Mouse (Mus musculus): ENCODE data around the gene Trappc5. TPM values are rescaled to one million over a fixed set of nuclear protein-coding genes. Genes with fewer than 3 reads are reported as not detected.

Trappc5 gene
- polyA plus RNA-seq, 1 experiment from 2014 or later: 41.4 TPM

GRCm38 (mm10) chr8:3684530-3684929 lies 8.4 kb downstream of the Trappc5 start:
- H3K27ac ChIP-seq (ENCODE audit: low read depth, low read length): no peak overlapping the region
- H3K4me2 ChIP-seq (ENCODE audit: low read depth, low read length): no peak overlapping the region
- ATAC-seq (ENCODE audit: low read depth): peak; percentile 9; the same call in 1 of the 2 replicates

GRCm38 (mm10) chr8:3685422-3685821 lies 9.3 kb downstream of the Trappc5 start:
- no peaks in the 10 kb centered on the region for H3K27me3 ChIP-seq (ENCODE audit: control insufficient read depth, insufficient read depth, low read length)
- H3K9ac ChIP-seq (replicated peaks; ENCODE audit: low read depth, low read length): no peak overlapping the region
- H3K4me1 ChIP-seq (ENCODE audit: control insufficient read depth, insufficient read depth, low read length): no peaks in the 10 kb centered on the region
- no peaks in the 10 kb centered on the region for H3K9me3 ChIP-seq (ENCODE audit: control insufficient read depth, low read length)
- H3K4me3 ChIP-seq (ENCODE audit: low read depth, low read length): no peak overlapping the region
- no peak overlapping the region for H3K4me2 ChIP-seq (ENCODE audit: low read depth, low read length)
- H3K36me3 ChIP-seq (ENCODE audit: control insufficient read depth, insufficient read depth, low read length): no peaks in the 10 kb centered on the region
- WGBS: 69% methylated on average over 5 of the region's 5 CpGs
- no peak for ATAC-seq (ENCODE audit: low read depth)
- no peak overlapping the region for H3K27ac ChIP-seq (ENCODE audit: low read depth, low read length)

More at GRCm38 (mm10) chr8:3684530-3684929, 8.4 kb downstream of the Trappc5 start:
- H3K9me3 ChIP-seq (ENCODE audit: control insufficient read depth, low read length): no peaks in the 10 kb centered on the region
- no peaks in the 10 kb centered on the region for H3K27me3 ChIP-seq (ENCODE audit: control insufficient read depth, insufficient read depth, low read length)
- 0 out of 2 replicates have a peak, but pooled peaks cover 3% of the 10 kb centered on the region for H3K36me3 ChIP-seq (ENCODE audit: control insufficient read depth, insufficient read depth, low read length)
- H3K4me3 ChIP-seq (ENCODE audit: low read depth, low read length): no peak overlapping the region
- no peak overlapping the region for H3K9ac ChIP-seq (replicated peaks; ENCODE audit: low read depth, low read length)
- H3K4me1 ChIP-seq (ENCODE audit: control insufficient read depth, insufficient read depth, low read length): no peaks in the 10 kb centered on the region

DNA sequence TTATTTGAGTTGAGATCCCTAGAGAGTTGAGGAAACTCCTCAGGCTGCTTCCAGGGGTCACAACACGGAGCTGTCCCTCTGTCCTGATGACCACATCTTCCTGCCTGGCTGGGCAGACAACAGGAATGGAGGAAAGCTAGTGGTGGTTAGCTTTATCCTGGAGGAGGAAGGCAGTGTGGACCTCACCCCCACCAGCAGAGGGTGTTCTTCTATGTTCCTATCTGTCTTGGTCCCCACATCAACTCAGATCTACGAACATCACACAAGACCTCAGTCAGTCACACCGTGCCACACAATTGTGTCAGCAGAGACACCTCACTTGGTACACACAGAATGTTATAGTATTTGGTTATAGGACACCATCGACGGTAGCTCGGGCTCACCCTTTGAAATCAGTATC lies 11.4 kb downstream of the Trappc5 start:
- no peak overlapping the region for H3K27ac ChIP-seq (ENCODE audit: low read depth, low read length)
- no peak overlapping the region for H3K4me3 ChIP-seq (ENCODE audit: low read depth, low read length)
- H3K9me3 ChIP-seq (ENCODE audit: control insufficient read depth, low read length): no peaks in the 10 kb centered on the region
- H3K36me3 ChIP-seq (ENCODE audit: control insufficient read depth, insufficient read depth, low read length): no peaks in the 10 kb centered on the region
- H3K9ac ChIP-seq (replicated peaks; ENCODE audit: low read depth, low read length): no peak overlapping the region
- 81% methylated on average over 6 of the region's 6 CpGs for WGBS
- no peaks in the 10 kb centered on the region for H3K27me3 ChIP-seq (ENCODE audit: control insufficient read depth, insufficient read depth, low read length)
- H3K4me2 ChIP-seq (ENCODE audit: low read depth, low read length): no peak overlapping the region
- no peak for ATAC-seq (ENCODE audit: low read depth)
- no peaks in the 10 kb centered on the region for H3K4me1 ChIP-seq (ENCODE audit: control insufficient read depth, insufficient read depth, low read length)

DNA sequence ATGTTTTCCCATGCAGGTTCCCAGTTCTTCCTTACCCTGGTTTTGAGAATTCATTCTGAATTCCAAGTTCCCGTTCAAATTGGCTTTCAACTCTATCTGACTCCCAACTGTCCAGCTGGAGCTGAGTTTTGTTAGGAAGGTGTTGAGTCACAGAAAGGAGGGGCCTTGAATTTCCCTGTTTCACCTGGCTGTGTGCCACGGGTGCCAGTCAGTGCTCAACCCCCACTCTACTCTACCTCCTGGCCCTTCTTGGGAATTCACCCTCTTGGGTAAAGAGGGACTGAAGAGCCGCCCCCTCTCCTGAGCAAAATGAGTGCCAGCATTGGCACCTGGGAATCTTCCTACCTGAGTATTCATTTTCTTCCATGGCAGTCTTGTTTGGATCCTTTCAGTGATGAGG lies 14.7 kb downstream of the Trappc5 start:
- Histone ChIP-seq H3K9ac (replicated peaks; ENCODE audit: low read depth, low read length) (no peak overlapping the region), H3K4me1 (ENCODE audit: control insufficient read depth, insufficient read depth, low read length) (no peaks in the 10 kb centered on the region), H3K9me3 (ENCODE audit: control insufficient read depth, low read length) (no peaks in the 10 kb centered on the region), H3K4me3 (ENCODE audit: low read depth, low read length) (no peak overlapping the region), H3K4me2 (ENCODE audit: low read depth, low read length) (no peak overlapping the region), H3K36me3 (ENCODE audit: control insufficient read depth, insufficient read depth, low read length) (no peaks in the 10 kb centered on the region), H3K27me3 (ENCODE audit: control insufficient read depth, insufficient read depth, low read length) (no peaks in the 10 kb centered on the region), H3K27ac (ENCODE audit: low read depth, low read length) (no peak overlapping the region)
- 81% methylated on average over 3 of the region's 3 CpGs for WGBS
- ATAC-seq (ENCODE audit: low read depth): no peak

DNA sequence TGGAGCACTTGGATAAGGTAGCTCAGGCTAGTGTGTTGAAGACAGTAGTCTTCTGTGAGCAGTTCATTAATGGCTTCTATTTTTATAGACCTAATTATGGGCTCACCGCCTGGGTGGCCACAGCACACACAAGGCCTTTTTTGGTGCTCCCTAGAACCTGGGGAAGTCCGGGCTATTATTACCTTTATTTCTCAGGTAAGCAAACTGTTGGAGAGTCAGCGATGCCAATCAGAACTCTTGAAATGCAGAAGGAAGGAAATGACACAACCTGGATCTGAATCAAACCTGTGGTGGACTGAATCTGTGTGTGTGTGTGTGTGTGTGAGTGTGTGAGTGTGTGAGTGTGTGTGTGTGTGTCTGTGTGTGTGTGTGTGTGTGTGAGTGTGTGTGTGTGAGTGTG lies 18.0 kb downstream of the Trappc5 start, which contains the start of gene Fcer2a:
Fcer2a (minus strand) TSS at position 55 of the 400 bp plus-strand sequence.
- H3K9ac ChIP-seq (replicated peaks; ENCODE audit: low read depth, low read length): no peak within 1 kb of the TSS
- no peak within 1 kb of the TSS for H3K4me2 ChIP-seq (ENCODE audit: low read depth, low read length)
- H3K4me3 ChIP-seq (ENCODE audit: low read depth, low read length): no peak within 1 kb of the TSS
- no peaks in the 10 kb centered on the region for H3K36me3 ChIP-seq (ENCODE audit: control insufficient read depth, insufficient read depth, low read length)
- no peak for ATAC-seq (ENCODE audit: low read depth)
- no peaks in the 10 kb centered on the region for H3K9me3 ChIP-seq (ENCODE audit: control insufficient read depth, low read length)
- H3K4me1 ChIP-seq (ENCODE audit: control insufficient read depth, insufficient read depth, low read length): no peaks in the 10 kb centered on the region
- H3K27me3 ChIP-seq (ENCODE audit: control insufficient read depth, insufficient read depth, low read length): no peaks in the 10 kb centered on the region
- no peak within 1 kb of the TSS for H3K27ac ChIP-seq (ENCODE audit: low read depth, low read length)
- 88% methylated on average over 3 of the region's 3 CpGs for WGBS

- no peaks in the 10 kb centered on the region for H3K27me3 ChIP-seq (ENCODE audit: control insufficient read depth, insufficient read depth, low read length)
- no peak for ATAC-seq (ENCODE audit: low read depth)
- no peaks in the 10 kb centered on the region for H3K9me3 ChIP-seq (ENCODE audit: control insufficient read depth, low read length)
- H3K27ac ChIP-seq (ENCODE audit: low read depth, low read length): no peak overlapping the region
- no peak overlapping the region for H3K9ac ChIP-seq (replicated peaks; ENCODE audit: low read depth, low read length)
- H3K4me1 ChIP-seq (ENCODE audit: control insufficient read depth, insufficient read depth, low read length): no peaks in the 10 kb centered on the region
- no peak overlapping the region for H3K4me2 ChIP-seq (ENCODE audit: low read depth, low read length)
- WGBS: 91% methylated on average over 1 of the region's 1 CpGs
- no peak overlapping the region for H3K4me3 ChIP-seq (ENCODE audit: low read depth, low read length)
- no peaks in the 10 kb centered on the region for H3K36me3 ChIP-seq (ENCODE audit: control insufficient read depth, insufficient read depth, low read length)
These were observed 25.4 kb downstream of the Trappc5 start for GRCm38 (mm10) chr8:3701491-3701890.

DNA sequence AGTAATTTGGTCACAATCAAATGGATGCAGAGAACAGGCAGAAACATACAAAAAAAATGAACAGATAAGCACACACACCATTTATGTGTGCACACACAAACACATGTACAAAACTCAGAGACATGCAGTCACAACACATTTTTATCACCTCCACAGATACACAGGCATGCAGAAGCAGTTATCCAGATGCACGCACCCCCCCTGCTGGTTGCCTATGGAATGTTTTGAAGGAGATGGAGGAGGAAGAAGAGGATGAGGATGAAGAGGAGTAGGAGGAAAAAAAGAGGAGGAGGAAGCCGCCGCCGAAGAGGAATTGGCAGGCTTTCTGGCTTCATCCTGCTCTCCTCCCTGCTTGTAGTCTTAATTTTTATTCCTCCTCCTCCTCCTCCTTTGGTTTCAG lies 29.6 kb downstream of the Trappc5 start:
- Histone ChIP-seq H3K4me1 (ENCODE audit: control insufficient read depth, insufficient read depth, low read length) (no peaks in the 10 kb centered on the region), H3K27ac (ENCODE audit: low read depth, low read length) (no peak overlapping the region), H3K4me2 (ENCODE audit: low read depth, low read length) (no peak overlapping the region), H3K36me3 (ENCODE audit: control insufficient read depth, insufficient read depth, low read length) (no peaks in the 10 kb centered on the region), H3K9ac (replicated peaks; ENCODE audit: low read depth, low read length) (no peak overlapping the region), H3K27me3 (ENCODE audit: control insufficient read depth, insufficient read depth, low read length) (no peaks in the 10 kb centered on the region), H3K4me3 (ENCODE audit: low read depth, low read length) (no peak overlapping the region), H3K9me3 (ENCODE audit: control insufficient read depth, low read length) (no peaks in the 10 kb centered on the region)
- WGBS: 68% methylated on average over 4 of the region's 4 CpGs
- no peak for ATAC-seq (ENCODE audit: low read depth)

DNA sequence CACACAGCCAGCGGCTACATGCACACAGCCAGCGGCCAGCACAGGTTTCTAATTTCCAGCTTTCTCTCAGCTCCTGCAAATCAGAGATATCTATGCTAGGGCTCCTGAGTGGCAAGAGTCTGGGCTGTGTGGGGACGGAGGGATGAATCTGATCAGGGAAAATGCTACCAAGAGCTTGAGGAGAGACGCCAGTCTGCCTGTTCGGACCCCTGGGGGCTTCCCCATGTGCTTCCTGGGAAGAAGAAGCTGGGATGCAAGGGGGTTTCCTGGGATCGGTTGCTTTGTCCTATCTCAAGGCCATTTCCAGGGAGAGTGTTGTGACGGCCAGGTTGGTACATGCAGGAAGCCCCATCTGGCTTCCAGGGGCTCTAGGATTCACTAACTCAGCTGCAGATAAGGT lies 31.5 kb downstream of the Trappc5 start:
- Histone ChIP-seq H3K27ac (ENCODE audit: low read depth, low read length) (no peak overlapping the region), H3K4me2 (ENCODE audit: low read depth, low read length) (no peak overlapping the region), H3K4me1 (ENCODE audit: control insufficient read depth, insufficient read depth, low read length) (no peaks in the 10 kb centered on the region), H3K4me3 (ENCODE audit: low read depth, low read length) (no peak overlapping the region), H3K9me3 (ENCODE audit: control insufficient read depth, low read length) (no peaks in the 10 kb centered on the region), H3K36me3 (ENCODE audit: control insufficient read depth, insufficient read depth, low read length) (no peaks in the 10 kb centered on the region), H3K9ac (replicated peaks; ENCODE audit: low read depth, low read length) (no peak overlapping the region), H3K27me3 (ENCODE audit: control insufficient read depth, insufficient read depth, low read length) (no peaks in the 10 kb centered on the region)
- 72% methylated on average over 7 of the region's 7 CpGs for WGBS
- ATAC-seq (ENCODE audit: low read depth): no peak

GRCm38 (mm10) chr8:3710312-3710711 lies 34.2 kb downstream of the Trappc5 start:
- no peak overlapping the region for H3K4me3 ChIP-seq (ENCODE audit: low read depth, low read length)
- no peak overlapping the region for H3K4me2 ChIP-seq (ENCODE audit: low read depth, low read length)
- no peaks in the 10 kb centered on the region for H3K4me1 ChIP-seq (ENCODE audit: control insufficient read depth, insufficient read depth, low read length)
- no peaks in the 10 kb centered on the region for H3K27me3 ChIP-seq (ENCODE audit: control insufficient read depth, insufficient read depth, low read length)
- H3K9ac ChIP-seq (replicated peaks; ENCODE audit: low read depth, low read length): no peak overlapping the region
- no peaks in the 10 kb centered on the region for H3K9me3 ChIP-seq (ENCODE audit: control insufficient read depth, low read length)
- H3K27ac ChIP-seq (ENCODE audit: low read depth, low read length): no peak overlapping the region
- ATAC-seq (ENCODE audit: low read depth): no peak
- 86% methylated on average over 3 of the region's 3 CpGs for WGBS
- no peaks in the 10 kb centered on the region for H3K36me3 ChIP-seq (ENCODE audit: control insufficient read depth, insufficient read depth, low read length)

GRCm38 (mm10) chr8:3711646-3712045 lies 35.5 kb downstream of the Trappc5 start:
- no peaks in the 10 kb centered on the region for H3K4me1 ChIP-seq (ENCODE audit: control insufficient read depth, insufficient read depth, low read length)
- no peak for ATAC-seq (ENCODE audit: low read depth)
- H3K9me3 ChIP-seq (ENCODE audit: control insufficient read depth, low read length): no peaks in the 10 kb centered on the region
- H3K27ac ChIP-seq (ENCODE audit: low read depth, low read length): no peak overlapping the region
- H3K36me3 ChIP-seq (ENCODE audit: control insufficient read depth, insufficient read depth, low read length): no peaks in the 10 kb centered on the region
- H3K4me3 ChIP-seq (ENCODE audit: low read depth, low read length): no peak overlapping the region
- H3K4me2 ChIP-seq (ENCODE audit: low read depth, low read length): no peak overlapping the region
- H3K9ac ChIP-seq (replicated peaks; ENCODE audit: low read depth, low read length): no peak overlapping the region
- 79% methylated on average over 2 of the region's 2 CpGs for WGBS
- H3K27me3 ChIP-seq (ENCODE audit: control insufficient read depth, insufficient read depth, low read length): no peaks in the 10 kb centered on the region
